Mouse (Mus musculus) heart, embryonic 14.5 days (tissue): ENCODE data around the gene Mtch1. TPM values are rescaled to one million over a fixed set of nuclear protein-coding genes. Genes with fewer than 3 reads are reported as not detected.

Experiments
- ATAC-seq: fragments of 200-750 bp; cut with Nextera tagmentation; 2 replicates; pipeline ENCODE4 v1.8.0; 2017; ENCODE audit warnings: low read depth, moderate TSS enrichment; ENCODE audit not compliant: insufficient number of reproducible peaks, insufficient read depth, low FRiP score
- H3K27ac ChIP-seq, 2 experiments: fragments of 200-500 bp in 1 of 2; fragments of 300-500 bp in 1 of 2; sonication (generic) in 1 of 2; replicated peaks in 1 of 2; 2 replicates each; pipeline ENCODE4 v1.5.1; 2012 to 2014; ENCODE audit warnings: low read depth in 2 of 2, low read length in 2 of 2, control low read depth in 1 of 2, mild to moderate bottlenecking in 1 of 2, mixed read lengths in 1 of 2; ENCODE audit not compliant: control insufficient read depth in 1 of 2, insufficient read depth in 1 of 2
- H3K27me3 ChIP-seq: fragments of 300-500 bp; sonication (generic); 2 replicates; pipeline ENCODE4 v1.6.1; 2014; ENCODE audit warnings: mild to moderate bottlenecking, low read length, control low read depth; ENCODE audit not compliant: control insufficient read depth, insufficient read depth
- H3K36me3 ChIP-seq: fragments of 300-500 bp; sonication (generic); 2 replicates; pipeline ENCODE4 v1.6.1; 2014; ENCODE audit warnings: mild to moderate bottlenecking, control low read depth, low read length, mixed read lengths; ENCODE audit not compliant: control insufficient read depth, insufficient read depth
- H3K4me1 ChIP-seq, 2 experiments: fragments of 200-500 bp in 1 of 2; fragments of 300-500 bp in 1 of 2; sonication (generic) in 1 of 2; 2 replicates each; pipeline ENCODE4 v1.6.1; 2012 to 2014; ENCODE audit warnings: low read length in 2 of 2, control low read depth in 1 of 2, mixed read lengths in 1 of 2; ENCODE audit not compliant: control insufficient read depth in 2 of 2, insufficient read depth in 2 of 2
- H3K4me2 ChIP-seq: fragments of 300-500 bp; sonication (generic); 2 replicates; pipeline ENCODE4 v1.6.1; 2014; ENCODE audit warnings: mild to moderate bottlenecking, low read length
- H3K4me3 ChIP-seq, 2 experiments: fragments of 200-500 bp in 1 of 2; fragments of 300-500 bp in 1 of 2; sonication (generic) in 1 of 2; 2 replicates each; pipeline ENCODE4 v1.5.1; 2012 to 2014; ENCODE audit warnings: low read length in 2 of 2, mild to moderate bottlenecking in 2 of 2, control low read depth in 1 of 2, low read depth in 1 of 2, moderate library complexity in 1 of 2; ENCODE audit not compliant: control insufficient read depth in 1 of 2, insufficient read depth in 1 of 2
- H3K9ac ChIP-seq: fragments of 300-500 bp; sonication (generic); 2 replicates; pipeline ENCODE4 v1.6.1; 2014; ENCODE audit warnings: mild to moderate bottlenecking, low read length
- H3K9me3 ChIP-seq: fragments of 300-500 bp; sonication (generic); 2 replicates; pipeline ENCODE4 v1.6.1; 2016; ENCODE audit warnings: low read length, control low read depth; ENCODE audit not compliant: control insufficient read depth
- WGBS: fragments of 180-500 bp; shearing (Covaris S2); extraction: QIAGEN DNeasy Blood & Tissue Kit; methylation state at CpG from one replicate; pipeline ENCODE4 v1.1.7; 2014; 5-methylcytosine and 5-hydroxymethylcytosine counted together
- polyA plus RNA-seq: library from polyadenylated mRNA; unstranded; fragments of >200 nt; fragmentation: Nextera tagmentation; extraction: Ambion mirVana; gene quantifications from 2 replicates; pipeline ENCODE4 v1.2.1, GENCODE M21; 2014

Mtch1 gene
- polyA plus RNA-seq, 1 experiment from 2014 or later: 368 TPM

GRCm38 (mm10) chr17:29330221-29330620 lies 17.5 kb downstream of the Mtch1 start:
- peaks cover 47% of the 10 kb centered on the region for H3K36me3 ChIP-seq
- no peaks in the 10 kb centered on the region for H3K9me3 ChIP-seq
- H3K4me3 ChIP-seq: no peak overlapping the region
- H3K4me2 ChIP-seq: no peak overlapping the region
- H3K4me1 ChIP-seq: peaks cover 23 to 33% of the 10 kb centered on the region in 2 experiments
- ATAC-seq: no peak
- WGBS: 83% methylated on average over 3 of the region's 3 CpGs
- peak overlapping the region in 1 of 2 experiments; percentile 60; a peak in 1 of 4 replicates for H3K27ac ChIP-seq
- no peak overlapping the region for H3K9ac ChIP-seq
- H3K27me3 ChIP-seq: peaks cover 22% of the 10 kb centered on the region

GRCm38 (mm10) chr17:29327691-29328090 lies 20.0 kb downstream of the Mtch1 start:
- H3K9ac ChIP-seq: no peak overlapping the region
- peaks cover 25% of the 10 kb centered on the region for H3K27me3 ChIP-seq
- 83% methylated on average over 9 of the region's 9 CpGs for WGBS
- peaks cover 25 to 36% of the 10 kb centered on the region in 2 experiments for H3K4me1 ChIP-seq
- no peak overlapping the region for H3K4me3 ChIP-seq
- no peak overlapping the region for H3K27ac ChIP-seq
- H3K36me3 ChIP-seq: peaks cover 25% of the 10 kb centered on the region
- H3K4me2 ChIP-seq: no peak overlapping the region
- no peaks in the 10 kb centered on the region for H3K9me3 ChIP-seq
- no peak for ATAC-seq

GRCm38 (mm10) chr17:29326531-29327529 lies 20.9 kb downstream of the Mtch1 start:
- Histone ChIP-seq H3K4me3 (peak overlapping the region; percentile 21 to 22; a peak in 3 of 4 replicates), H3K9ac (peak overlapping the region; percentile 38; the same call in 1 of the 2 replicates), H3K4me1 (peaks cover 29 to 35% of the 10 kb centered on the region in 2 experiments), H3K27ac (no peak overlapping the region), H3K4me2 (peak overlapping the region; percentile 63), H3K36me3 (peaks cover 17% of the 10 kb centered on the region), H3K27me3 (peaks cover 33% of the 10 kb centered on the region), H3K9me3 (no peaks in the 10 kb centered on the region)
- 24% methylated on average over 52 of the region's 52 CpGs for WGBS
- no peak for ATAC-seq

- no peak for ATAC-seq
- Histone ChIP-seq H3K27ac (no peak overlapping the region), H3K36me3 (peaks cover 9% of the 10 kb centered on the region; the same call in 1 of the 2 replicates), H3K9ac (no peak overlapping the region), H3K4me2 (no peak overlapping the region), H3K4me3 (no peak overlapping the region), H3K27me3 (peaks cover 43% of the 10 kb centered on the region), H3K9me3 (no peaks in the 10 kb centered on the region), H3K4me1 (peaks cover 21 to 27% of the 10 kb centered on the region in 2 experiments)
- 67% methylated on average over 13 of the region's 13 CpGs for WGBS
Measured at GRCm38 (mm10) chr17:29325831-29326230, 21.9 kb downstream of the Mtch1 start.

GRCm38 (mm10) chr17:29323625-29324024 lies 24.1 kb downstream of the Mtch1 start:
- Histone ChIP-seq H3K9me3 (no peaks in the 10 kb centered on the region), H3K27ac (no peak overlapping the region), H3K27me3 (peaks cover 45% of the 10 kb centered on the region), H3K4me2 (no peak overlapping the region), H3K4me3 (no peak overlapping the region), H3K36me3 (no peaks in the 10 kb centered on the region), H3K9ac (no peak overlapping the region), H3K4me1 (peaks cover 17 to 20% of the 10 kb centered on the region in 2 experiments)
- WGBS: 75% methylated on average over 3 of the region's 3 CpGs
- no peak for ATAC-seq

- Histone ChIP-seq H3K4me1 (peaks cover 17 to 20% of the 10 kb centered on the region in 2 experiments), H3K36me3 (no peaks in the 10 kb centered on the region), H3K27me3 (peaks cover 44% of the 10 kb centered on the region), H3K4me2 (peak overlapping the region; percentile 49), H3K4me3 (no peak overlapping the region; a peak in 1 of 4 replicates), H3K9me3 (no peaks in the 10 kb centered on the region), H3K27ac (no peak overlapping the region), H3K9ac (no peak overlapping the region)
- 25% methylated on average over 18 of the region's 18 CpGs for WGBS
- no peak for ATAC-seq
Measured at GRCm38 (mm10) chr17:29322603-29322962, 25.2 kb downstream of the Mtch1 start.

- Histone ChIP-seq H3K9ac (no peak overlapping the region), H3K4me3 (no peak overlapping the region; a peak in 1 of 4 replicates), H3K27me3 (peaks cover 38% of the 10 kb centered on the region), H3K27ac (no peak overlapping the region), H3K36me3 (no peaks in the 10 kb centered on the region), H3K9me3 (no peaks in the 10 kb centered on the region), H3K4me2 (peak overlapping the region; percentile 49), H3K4me1 (peaks cover 17 to 20% of the 10 kb centered on the region in 2 experiments)
- WGBS: 26% methylated on average over 41 of the region's 41 CpGs
- no peak for ATAC-seq
Measured at GRCm38 (mm10) chr17:29321765-29322602, 25.8 kb downstream of the Mtch1 start.
